Mouse (Mus musculus): ENCODE measurements around the gene Ulk2.

DNA sequence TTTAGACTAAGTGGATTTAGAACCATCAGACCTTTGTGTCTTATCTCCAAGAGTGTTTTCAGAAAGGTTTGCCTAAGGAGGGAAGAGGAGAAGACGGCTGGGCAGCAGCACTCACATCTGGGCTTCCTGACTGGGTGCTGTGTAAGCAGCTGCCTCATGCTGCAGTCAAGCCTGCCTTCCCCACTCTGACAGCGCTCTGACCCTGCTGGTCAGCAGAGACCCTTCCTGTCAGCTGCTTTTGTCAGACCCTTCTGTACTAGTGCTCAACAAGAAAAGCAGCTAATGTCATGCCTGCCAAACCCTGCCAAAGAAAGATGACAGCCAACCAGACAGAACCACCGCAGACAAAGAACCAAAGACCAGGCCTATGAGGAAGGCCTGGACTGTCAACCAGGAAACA, 111.1 kb downstream of the Ulk2 start:
- TF ChIP-seq CTCF (IDR thresholded peaks at IDR 0.05; ENCODE audit: control insufficient read depth, insufficient read depth, low read length) (no peak), POLR2A (IDR thresholded peaks at IDR 0.05; ENCODE audit: borderline replicate concordance, control insufficient read depth, low read depth, low read length) (no peak)

All from bone marrow, adult 2 months (tissue).